Mouse (Mus musculus): ENCODE data around the gene Dmrtc1b. TPM values are rescaled to one million over a fixed set of nuclear protein-coding genes. Genes with fewer than 3 reads are reported as not detected.

The Dmrtc1b gene
- total RNA-seq (2023), result not detected

GRCm38 (mm10) chrX:102707535-102707934, at the start of gene Dmrtc1b, which contains the start of gene Gm9112:
Gene Dmrtc1b, plus strand, starts transcription at chrX:102707865.
Gene Gm9112, minus strand, starts transcription at chrX:102707635.

GRCm38 (mm10) chrX:102686872-102687271, 20.8 kb upstream of the Dmrtc1b start, which contains the start of gene Gm3880:
Gene Gm3880, minus strand, starts transcription at chrX:102686972.

Other genes with a start within 250 kb of the Dmrtc1b start
- 19.1 TPM for gene Hdac8, start 202.5 kb upstream of the Dmrtc1b start, total RNA-seq (2023)
- 0.27 TPM for gene Phka1, start 63.6 kb upstream of the Dmrtc1b start, total RNA-seq (2023)
- not detected for gene Gm3880, start 20.9 kb upstream of the Dmrtc1b start, total RNA-seq (2023)
- gene Gm9112, start 230 bp upstream of the Dmrtc1b start, total RNA-seq (2023), result not detected
- not detected for gene Dmrtc1c1, start 95.1 kb downstream of the Dmrtc1b start, total RNA-seq (2023)
- not detected for gene Dmrtc1c2, start 146.8 kb downstream of the Dmrtc1b start, total RNA-seq (2023)
- gene 1700031F05Rik, start 160.1 kb downstream of the Dmrtc1b start, total RNA-seq (2023), result not detected
- gene Dmrtc1a, start 200.8 kb downstream of the Dmrtc1b start, total RNA-seq (2023), result not detected
- not detected for gene 1700011M02Rik, start 201.0 kb downstream of the Dmrtc1b start, total RNA-seq (2023)
- gene 1700018G05Rik, start 220.5 kb downstream of the Dmrtc1b start, total RNA-seq (2023), result not detected

Data from CD4-positive naive resting alpha-beta T cell, adult 57 days (primary cell).